Mouse (Mus musculus) spleen, adult 10 weeks (tissue): Measurements from ENCODE around the gene Scnn1b. TPM values are rescaled to one million over a fixed set of nuclear protein-coding genes. Genes with fewer than 3 reads are reported as not detected.

ENCODE experiments used
- polyA plus RNA-seq: library from polyadenylated mRNA; stranded (reverse); fragments of 350-450 nt; fragmentation: Illumina TruSeq; extraction: RNeasy Lipid Tissue Mini Kit (QIAGEN cat#74804); gene quantifications from one replicate; pipeline ENCODE4 v1.2.3, GENCODE M21; 2015; ENCODE audit warnings: low replicate concordance; ENCODE audit not compliant: insufficient read depth

Scnn1b gene
- polyA plus RNA-seq, result not detected

DNA sequence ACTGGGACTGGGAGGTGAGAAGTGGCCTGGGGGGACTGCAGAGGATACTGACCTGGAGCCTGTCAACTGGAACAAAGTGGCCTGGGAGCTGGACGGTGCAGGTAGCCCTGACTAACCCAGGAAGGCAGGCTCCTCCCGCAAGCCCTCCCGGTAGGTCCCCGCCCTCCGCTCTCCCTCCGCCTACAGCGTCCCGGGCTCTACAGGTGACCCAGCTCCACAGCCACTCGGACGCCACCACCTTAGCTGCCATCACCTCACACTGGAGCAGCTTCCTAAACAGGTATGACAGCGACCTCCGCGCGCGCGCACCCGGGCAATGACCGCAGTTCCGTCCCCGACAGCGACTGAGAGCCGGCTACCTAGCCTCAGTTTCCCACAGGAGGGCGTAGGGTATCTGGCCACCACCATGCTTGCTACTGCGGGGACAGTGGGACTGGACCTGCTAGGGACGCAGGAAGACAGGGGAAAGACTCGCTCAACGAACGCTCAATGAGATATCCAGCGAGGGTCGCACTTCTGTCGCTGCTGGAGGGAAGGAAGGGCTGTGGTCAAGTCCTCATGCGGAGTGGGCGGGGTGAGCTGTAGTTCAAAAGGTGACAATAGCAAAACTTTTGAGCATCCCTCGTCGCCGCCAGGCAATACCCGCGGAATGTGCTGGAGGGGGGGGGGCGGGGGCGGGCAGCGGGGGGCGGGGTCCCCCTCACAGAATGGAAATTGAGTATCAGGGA, at the start of gene Scnn1b:
TSS of gene Scnn1b (plus strand) at position 181 of the 728 bp plus-strand sequence.

Other genes starting within 250 kb of the Scnn1b start
- 9.8 TPM for gene Usp31, start 157.8 kb upstream of the Scnn1b start, polyA plus RNA-seq
- not detected for gene Scnn1g, start 130.6 kb upstream of the Scnn1b start, polyA plus RNA-seq
- 8.5 TPM for gene Cog7, start 116.7 kb downstream of the Scnn1b start, polyA plus RNA-seq
- gene Gga2, start 156.2 kb downstream of the Scnn1b start, polyA plus RNA-seq, result 105 TPM
- gene Ubfd1, start 202.1 kb downstream of the Scnn1b start, polyA plus RNA-seq, result 43.3 TPM
- 8.6 TPM for gene Ears2, start 202.2 kb downstream of the Scnn1b start, polyA plus RNA-seq
- gene Ndufab1, start 236.8 kb downstream of the Scnn1b start, polyA plus RNA-seq, result 174 TPM